Mouse (Mus musculus) mouse embryonic stem cell (cell line): ENCODE measurements around the gene Pkp3.
"Not testable (repeated sequence)": the region's sequence is repeated elsewhere in the genome, so short reads cannot be mapped to it uniquely, and the experiment has no call there.

Source experiments
- in situ Hi-C, 2 experiments: fragments of 300-500 bp; cut with MboI; formaldehyde crosslinking; loops; 1 replicate in 1 of 2; 3 replicates in 1 of 2; pipeline ENCODE4 v1.14.3; 2019 to 2020; ENCODE audit warnings: low sequenced_read_pairs in 2 of 2, low pct_unique_long_range_greater_than_20kb in 1 of 2, mixed read lengths in 1 of 2; ENCODE audit not compliant: unreplicated experiment in 1 of 2

Pkp3 gene

GRCm38 (mm10) chr7:141077841-141078240 is at the start of gene Pkp3:
TSS of gene Pkp3 (plus strand) at chr7:141078218.
- in situ Hi-C loops = no loop called here

DNA sequence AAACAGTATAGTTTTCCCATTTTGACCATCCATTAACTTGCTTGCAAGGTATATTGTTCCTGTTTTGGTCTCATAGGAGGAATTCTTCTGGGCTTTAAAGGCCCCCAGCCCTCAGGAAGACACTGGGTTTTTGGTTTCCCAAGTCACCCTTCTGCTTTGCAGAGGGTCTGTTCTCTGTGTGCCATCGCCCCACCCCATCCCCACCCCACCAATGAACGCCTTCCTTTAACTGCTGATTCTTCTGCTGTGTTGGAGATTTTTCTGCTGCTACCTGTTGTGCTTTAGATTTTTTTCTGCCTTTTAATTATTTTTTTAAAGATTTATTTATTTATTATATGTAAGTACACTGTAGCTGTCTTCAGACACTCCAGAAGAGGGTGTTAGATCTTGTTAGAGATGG is 49.2 kb upstream of the Pkp3 start, which contains the start of gene Gm17387:
Gm17387 (plus strand) TSS at position 301 of the 400 bp plus-strand sequence.
- in situ Hi-C loops = no loop called here

- in situ Hi-C loops = no loop called here
Measured at GRCm38 (mm10) chr7:141030390-141030789, 47.6 kb upstream of the Pkp3 start.

DNA sequence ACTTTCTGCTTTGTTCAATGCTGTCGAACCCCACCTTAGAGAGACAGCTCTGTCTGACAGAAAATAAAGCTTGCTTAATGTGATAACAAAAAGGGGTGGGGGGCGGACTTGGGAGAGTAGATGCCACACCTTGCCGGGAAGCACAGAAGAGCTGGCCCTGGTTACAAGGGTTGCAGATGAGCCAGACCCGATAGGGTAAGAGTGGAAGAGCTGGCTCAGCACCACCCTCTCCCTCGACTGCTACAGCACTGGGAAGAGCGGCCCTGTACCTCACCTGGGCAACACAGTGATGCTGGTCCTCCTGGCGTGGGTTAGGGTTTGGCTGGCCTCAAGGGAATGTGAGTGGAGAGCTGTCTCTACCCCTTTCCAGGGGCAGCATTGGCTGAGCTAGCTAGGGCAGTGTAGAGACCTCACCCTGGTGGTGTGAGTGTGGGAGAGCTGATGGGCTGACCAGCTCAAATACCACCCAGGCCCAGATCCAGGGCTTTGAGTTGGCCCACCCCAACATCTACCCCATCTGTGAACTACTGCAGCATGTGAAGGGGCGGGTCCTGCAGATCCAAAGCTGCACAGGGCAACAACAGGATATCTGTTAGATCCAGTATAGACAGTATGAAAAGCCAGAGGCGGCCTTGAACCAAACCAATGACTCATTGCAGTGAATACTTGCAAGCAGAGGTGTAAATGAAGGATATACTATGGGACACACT is 45.4 kb upstream of the Pkp3 start:
- in situ Hi-C loops = no loop called here

GRCm38 (mm10) chr7:141036624-141037023 is 41.4 kb upstream of the Pkp3 start:
- in situ Hi-C loops = not testable (repeated sequence)

DNA sequence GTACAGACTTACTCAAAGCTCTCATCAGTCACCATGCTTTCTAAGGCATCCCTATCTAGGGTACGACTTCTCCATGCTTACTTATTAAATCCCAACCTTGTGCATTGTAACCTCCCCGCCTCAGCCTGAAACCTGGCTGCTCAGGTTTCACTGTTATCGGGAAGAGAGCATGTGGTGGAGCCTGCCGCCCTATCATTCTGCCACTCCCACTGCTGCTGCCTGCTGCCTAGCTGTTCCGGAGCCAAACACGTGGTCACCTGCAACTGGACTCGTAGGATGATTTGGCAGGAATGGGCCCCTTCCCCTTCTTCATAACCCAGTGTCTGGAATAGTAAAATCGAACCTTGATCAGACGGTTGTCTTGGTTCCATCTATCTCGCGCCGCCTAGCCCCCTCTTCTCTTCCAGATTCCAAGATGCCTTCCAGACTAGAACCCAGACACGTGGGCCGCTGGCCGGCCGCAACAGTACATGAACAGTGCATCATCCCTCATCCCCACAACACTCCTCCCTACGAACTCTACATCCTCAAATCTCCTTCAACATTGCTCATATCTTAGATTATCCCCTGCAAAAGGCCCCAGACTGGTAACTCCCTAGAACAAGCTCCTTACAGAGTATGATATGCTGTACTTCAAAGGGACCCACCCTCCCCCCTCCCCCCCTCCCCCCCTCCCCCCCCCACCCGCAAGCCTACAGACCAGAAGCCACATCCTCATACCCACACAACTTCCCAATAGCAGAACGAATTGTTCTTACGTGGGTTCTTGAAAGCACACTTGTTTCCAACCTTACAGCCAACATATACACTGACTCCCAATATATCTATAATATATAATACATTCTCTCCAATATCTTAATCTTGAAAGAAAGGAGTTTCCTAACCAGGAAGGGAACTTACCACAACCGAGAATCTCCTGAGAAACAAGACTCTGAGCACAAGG is 39.7 kb upstream of the Pkp3 start:
- in situ Hi-C loops = no loop called here

GRCm38 (mm10) chr7:141039386-141040107 is 38.5 kb upstream of the Pkp3 start:
- in situ Hi-C loops = no loop called here

DNA sequence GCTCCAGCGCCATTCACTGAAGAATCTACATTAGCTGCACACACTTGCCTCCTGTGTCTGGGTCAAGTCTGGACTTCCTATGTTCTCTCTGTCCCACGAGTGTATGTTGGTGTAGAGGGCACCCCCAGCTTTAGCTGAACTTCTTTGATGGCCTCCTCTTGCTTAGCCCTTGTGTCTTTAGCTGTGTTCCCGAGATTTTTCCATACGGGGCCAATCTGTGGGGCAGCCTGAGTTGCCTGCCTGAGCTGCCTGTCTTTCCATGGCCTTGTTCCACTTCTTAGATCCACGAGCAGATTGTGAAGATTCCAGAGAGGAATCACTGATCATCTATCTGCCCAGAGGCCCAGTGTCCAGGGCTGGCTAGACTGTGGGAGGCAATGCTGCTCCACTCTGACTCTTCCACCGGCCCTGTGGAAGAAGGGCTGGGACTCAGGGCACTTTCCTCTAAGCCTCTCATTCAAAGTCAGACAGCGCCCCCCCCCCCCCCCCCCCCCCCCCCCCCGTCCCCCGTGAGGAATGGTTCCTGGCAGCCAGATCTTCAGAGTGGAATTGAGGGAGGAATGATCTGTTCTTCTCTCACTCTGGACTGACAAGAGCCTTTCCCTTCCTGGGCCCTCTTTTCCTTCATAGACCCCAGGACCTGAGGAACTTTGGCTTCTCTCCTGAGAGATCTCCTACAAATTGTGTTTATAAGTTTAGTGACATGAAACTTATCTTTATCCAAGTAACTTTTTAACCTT is 37.0 kb upstream of the Pkp3 start:
- in situ Hi-C loops = no loop called here

DNA sequence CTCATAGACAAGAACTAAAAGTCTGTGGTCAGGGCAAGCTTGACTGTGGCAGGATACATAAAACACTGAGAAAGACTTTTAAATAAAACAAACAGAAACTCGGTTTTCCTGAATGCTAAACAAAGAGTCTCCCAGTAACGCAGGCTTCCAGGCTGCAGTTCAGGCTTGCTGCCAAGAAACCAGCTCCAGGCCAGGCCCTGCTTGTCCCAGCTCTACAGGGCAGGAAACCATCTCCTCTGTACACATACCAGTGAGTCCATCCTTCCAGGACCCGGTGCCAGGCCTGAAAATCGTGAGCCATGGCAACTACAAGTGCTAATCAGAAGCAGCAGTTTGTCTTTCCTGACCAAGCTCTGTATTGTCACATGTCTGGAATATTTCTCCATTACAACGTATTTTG is 36.4 kb upstream of the Pkp3 start:
- in situ Hi-C loops = no loop called here

GRCm38 (mm10) chr7:141042539-141042938 is 35.5 kb upstream of the Pkp3 start:
- in situ Hi-C loops = no loop called here

- in situ Hi-C loops = loop anchor here (5.0 kb wide), 1 partner anchor 35 kb away; the partner anchor contains the start of gene Ifitm3 (in 2 of the 2)
Measured at GRCm38 (mm10) chr7:141046931-141047580, 31.0 kb upstream of the Pkp3 start.

DNA sequence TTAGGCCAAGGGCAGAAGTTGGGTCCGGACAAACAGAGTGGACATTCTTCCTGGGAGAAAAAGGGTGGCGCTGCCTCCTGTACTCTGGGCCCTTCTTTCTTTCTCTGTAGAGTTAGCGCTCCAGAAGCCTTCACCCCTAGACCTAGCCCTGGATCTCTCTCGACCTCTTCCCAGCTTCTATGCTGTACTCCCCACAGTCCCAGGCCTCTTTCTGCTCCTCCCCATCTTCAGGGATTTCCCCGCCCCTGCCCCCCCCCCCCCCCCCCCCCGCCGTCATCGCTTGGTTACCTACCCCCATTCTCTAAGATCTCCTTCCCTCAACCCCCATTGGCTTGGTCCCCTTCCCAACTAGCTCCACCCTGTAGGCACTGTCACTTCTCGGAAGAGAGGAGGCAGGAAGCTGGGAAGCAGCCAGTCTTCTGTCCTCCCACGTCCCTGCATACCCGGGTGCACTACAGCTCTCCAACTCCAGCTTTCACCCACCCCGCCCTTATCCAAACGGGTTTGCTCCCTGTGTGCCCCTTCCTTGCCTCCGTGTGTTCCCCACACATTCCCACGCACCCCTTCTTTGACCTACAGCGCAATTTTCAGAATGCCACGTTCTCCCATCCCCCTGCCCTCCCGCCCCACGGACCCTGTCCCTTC is 30.3 kb upstream of the Pkp3 start:
- in situ Hi-C loops = loop anchor here (5.0 kb wide), 1 partner anchor 35 kb away; the partner anchor contains the start of gene Ifitm3 (in 2 of the 2)

DNA sequence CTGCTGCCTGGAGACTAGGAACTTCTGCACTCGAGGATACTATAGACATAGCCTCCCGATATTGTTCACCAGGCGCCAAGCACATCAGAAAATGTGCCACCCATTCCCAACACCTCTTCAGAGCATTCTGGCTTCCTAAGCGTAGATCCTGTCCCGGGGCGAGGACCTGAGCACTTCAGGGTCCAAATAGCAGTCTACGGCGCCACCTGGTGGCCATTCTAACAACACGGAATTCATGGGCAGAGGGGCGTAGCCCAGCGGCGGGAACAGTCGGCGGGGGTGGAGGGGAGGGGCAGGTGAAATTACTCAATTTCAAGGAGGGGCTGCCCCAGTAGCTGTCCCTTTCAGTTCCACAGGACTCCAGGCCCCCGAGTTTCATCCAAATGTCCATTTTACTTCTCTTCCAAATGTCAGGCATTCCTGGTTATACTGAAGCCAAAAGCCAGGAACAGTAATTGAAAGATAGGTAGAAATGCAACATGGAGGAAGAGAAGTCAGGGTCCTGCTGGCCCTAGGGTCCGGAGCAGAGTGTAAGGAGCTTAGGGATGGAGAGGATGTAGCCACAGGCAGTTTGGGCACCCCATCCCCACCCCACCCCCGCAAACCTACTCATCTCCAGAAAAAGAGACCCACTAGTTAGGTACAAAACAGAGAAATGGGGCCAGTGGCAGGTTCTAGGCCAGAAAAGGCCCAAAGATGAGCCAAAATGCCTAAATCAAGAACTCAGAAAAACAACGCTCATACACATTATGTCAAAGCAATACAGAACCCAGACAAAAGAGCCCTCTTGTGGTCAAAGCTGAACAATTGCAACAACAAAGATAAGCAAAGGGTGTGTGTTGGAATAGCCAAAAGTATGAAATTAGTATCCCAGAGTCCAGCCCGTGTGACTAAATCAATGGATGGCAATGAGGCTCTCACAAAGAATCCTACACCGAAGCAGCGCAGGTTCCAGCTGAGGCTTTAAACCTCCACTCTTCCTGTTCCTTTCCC is 29.5 kb upstream of the Pkp3 start:
- in situ Hi-C loops = loop anchor here (5.0 kb wide), 1 partner anchor 36 kb away; the partner anchor contains the start of gene Ifitm3 (in 2 of the 2)

GRCm38 (mm10) chr7:141049326-141049725 is 28.7 kb upstream of the Pkp3 start:
- in situ Hi-C loops = loop anchor here (5.0 kb wide), 1 partner anchor 37 kb away; the partner anchor contains the start of gene Ifitm3 (in 2 of the 2)

GRCm38 (mm10) chr7:141051060-141051685 is 26.8 kb upstream of the Pkp3 start:
- in situ Hi-C loops = loop anchor here (5.0 to 10.0 kb wide), 3 partner anchors 94 to 206 kb away; partner anchors contain the start of genes Gm45717 (in 2 of the 2), Ifitm2 (in 2 of the 2), Odf3 (in 2 of the 2) and Scgb1c1 (in 2 of the 2)
